Mouse (Mus musculus): ENCODE measurements at regions not wholly inside any gene's neighbourhood (a gene's known extent, or its start where the extent isn't known, plus 50 kb on each side); places are given as distances from the start of the nearest gene placed in this dataset.

DNA sequence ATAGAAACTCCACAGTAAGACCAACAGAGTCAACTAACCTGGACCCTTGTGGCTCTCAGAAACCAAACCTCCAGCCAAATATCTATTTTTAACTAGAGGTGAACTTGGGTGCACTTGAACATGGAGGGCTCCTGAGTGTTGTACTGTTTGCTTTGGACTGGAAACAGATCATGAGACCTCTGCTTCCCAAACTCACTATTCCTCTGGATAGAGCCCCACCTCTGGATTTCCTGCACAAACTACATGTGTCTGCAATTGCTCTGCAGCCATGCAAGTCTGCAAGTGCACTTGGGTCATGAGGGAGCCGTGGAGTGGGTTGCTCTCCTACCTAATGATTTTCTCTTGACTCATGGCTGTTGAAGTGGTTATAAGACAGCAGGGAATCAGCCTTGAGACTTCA, 759.9 kb upstream of the Fam160b2 start:
- no peak for DNase-seq

DNA sequence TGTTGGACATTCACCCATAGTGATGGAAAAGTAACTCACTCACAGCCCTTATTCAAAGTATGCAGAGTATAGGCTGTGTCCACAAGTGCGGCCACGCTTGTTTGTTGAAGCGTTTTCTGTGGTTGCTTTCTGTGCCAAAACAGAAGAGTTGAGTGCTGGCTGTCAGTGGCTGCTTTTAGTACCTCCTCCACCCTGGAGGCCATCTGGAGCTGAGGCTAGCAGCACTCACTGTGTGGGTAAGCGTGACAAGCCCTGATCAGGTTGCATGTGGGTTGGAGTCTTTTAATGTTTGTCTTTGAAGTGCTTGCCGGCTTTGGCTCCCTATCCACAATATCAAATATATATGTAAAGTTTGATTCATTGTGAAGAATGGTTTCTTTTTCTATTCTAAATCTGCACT, 738.6 kb upstream of the Fam160b2 start:
- no peak for DNase-seq

DNA sequence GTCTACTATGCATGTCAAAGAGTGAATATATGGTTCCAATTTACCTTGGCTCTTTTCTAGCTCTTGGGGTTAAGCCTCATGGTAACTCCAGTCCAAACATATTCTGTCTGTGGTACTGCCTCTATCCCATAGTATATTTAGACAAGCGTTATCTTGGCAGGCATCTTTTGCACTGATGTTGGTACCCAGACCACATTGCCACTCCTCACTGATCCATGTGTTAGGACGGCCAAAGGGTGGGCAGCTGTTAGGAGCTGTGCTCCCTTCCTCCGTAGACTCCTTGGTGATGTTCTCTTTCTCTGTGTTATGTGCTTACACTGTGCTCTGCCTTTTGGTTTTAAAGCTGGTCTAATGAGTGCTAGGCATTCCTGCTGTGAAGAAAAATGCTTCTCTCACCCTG, 737.3 kb upstream of the Fam160b2 start:
- no peak for DNase-seq

DNA sequence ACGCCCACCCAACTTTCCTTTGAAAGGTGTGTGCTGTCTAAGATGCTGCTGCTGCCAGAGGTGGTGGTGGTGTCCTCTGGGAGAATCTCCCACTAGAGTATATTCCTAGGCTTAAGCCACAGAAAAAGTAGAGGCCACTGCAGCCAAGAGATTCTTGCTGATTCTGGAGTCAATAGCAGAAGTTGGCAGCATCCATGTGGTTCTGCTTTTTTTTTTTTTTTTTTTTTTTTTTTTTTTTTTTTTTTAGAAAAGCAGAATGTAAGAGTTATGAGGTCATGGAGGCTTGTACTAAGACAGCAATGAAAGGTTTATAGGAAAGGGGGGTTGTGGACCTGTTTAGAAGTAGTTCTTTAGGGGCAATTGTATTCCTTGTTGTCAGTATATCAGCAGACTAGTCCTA, 734.4 kb upstream of the Fam160b2 start:
- no peak for DNase-seq

DNA sequence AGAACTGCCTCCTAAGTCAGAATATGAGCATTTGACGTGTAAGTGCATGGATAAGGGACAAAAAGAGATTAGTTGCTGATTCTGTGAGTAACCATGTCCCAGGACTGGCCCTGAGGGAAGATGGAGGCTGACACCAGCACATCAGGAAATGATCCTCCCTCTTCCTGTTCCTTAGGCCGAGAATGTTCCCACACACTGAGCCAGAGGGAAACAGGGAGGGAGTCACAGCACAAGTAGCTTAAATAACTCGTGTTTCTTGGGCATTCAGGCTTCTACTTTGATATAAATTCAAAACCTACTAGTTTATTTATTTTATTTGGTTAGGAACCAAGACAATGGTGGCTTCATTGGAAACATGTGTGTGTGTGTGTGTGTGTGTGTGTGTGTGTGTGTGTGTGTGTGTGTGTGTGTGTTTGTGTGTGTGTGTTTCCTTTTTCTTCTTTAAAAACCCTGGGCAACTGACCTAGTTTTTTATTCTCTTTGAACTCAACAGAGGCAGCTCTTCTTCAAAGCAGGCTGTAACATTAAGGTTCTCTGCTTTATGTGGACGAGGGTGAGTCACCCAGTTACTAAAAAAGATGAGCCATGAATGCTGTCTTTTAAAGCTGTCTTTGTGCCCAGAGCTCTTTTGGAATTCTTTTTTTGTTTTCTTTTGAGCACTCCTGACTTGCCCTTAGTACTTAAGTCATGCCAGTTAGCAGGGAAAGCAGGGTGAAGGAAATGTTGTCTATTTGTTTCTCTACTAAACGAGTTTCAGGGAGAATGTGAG, 730.4 kb upstream of the Fam160b2 start:
- no peak for DNase-seq

DNA sequence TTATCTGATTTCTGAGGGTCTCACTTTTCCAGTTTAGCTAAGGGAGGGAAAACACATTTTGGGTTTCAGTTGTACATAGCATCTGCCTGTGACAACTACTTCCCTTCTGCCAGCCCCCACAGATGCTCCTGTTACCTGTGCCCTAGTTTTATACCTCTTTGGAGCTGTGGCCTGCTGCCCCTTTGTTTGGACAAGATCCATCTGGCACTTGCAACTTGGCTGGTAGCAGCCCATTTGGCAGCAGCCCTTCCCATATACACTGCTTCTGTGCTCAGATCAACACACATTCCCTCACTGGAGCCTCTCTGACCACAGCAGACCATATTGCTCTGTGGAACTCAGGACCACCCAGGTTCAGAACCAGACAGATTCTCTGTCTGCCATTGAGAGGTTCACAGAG, 728.0 kb upstream of the Fam160b2 start:
- peak; percentile 3 for DNase-seq

- DNase-seq, result no peak
Measured at GRCm38 (mm10) chr14:71326521-71327105, 727.0 kb upstream of the Fam160b2 start.

DNA sequence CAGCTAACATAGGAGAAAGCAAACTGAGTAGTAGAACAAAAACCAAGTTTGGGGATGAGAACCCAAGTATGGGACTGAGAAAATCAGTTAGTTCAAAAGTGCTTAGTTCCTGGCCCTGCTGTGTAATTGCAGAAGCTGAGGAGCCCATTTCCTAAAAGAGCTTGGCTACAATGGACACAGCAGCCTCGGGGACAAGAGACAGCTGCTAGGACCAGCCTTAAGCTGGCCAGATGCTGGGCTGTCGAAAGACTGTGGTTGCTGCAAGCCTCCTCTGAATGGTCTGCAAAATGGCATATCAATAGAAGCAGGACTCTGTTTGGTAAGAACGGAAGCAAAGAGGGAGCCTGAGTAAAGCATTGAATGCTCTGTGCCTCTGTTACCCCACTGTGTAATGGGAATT, 715.6 kb upstream of the Fam160b2 start:
- DNase-seq, result no peak

GRCm38 (mm10) chr14:71299755-71300154, 700.1 kb upstream of the Fam160b2 start:
- DNase-seq, result no peak

- DNase-seq, result no peak
Measured at GRCm38 (mm10) chr14:71281568-71281967, 681.9 kb upstream of the Fam160b2 start.

DNA sequence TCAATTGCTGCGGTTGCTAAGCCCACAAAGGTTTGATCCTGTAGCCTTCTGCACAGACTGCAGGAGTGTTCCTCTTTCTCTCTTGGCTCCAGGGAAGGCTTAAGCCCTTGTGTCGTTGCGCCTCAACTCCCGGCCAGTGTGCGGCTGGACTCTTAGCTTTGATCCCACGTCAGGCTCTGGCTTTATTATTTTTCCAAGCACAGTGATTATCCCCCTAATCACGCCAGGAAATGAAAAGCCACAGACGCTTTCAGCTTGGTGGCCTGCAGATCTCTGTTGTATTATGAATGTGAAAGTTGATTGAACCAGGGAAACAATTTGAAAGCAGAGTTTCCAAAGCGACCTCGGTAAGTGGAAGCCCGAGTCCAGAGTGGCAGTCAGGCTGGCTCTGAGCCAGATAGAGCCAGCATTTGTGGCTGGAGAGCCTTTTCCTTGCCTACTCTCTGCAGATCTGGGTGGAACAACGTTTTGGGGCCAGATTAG, 676.7 kb upstream of the Fam160b2 start:
- DNase-seq, result no peak

- no peak for DNase-seq
Measured at GRCm38 (mm10) chr14:71272470-71272869, 672.8 kb upstream of the Fam160b2 start.

DNA sequence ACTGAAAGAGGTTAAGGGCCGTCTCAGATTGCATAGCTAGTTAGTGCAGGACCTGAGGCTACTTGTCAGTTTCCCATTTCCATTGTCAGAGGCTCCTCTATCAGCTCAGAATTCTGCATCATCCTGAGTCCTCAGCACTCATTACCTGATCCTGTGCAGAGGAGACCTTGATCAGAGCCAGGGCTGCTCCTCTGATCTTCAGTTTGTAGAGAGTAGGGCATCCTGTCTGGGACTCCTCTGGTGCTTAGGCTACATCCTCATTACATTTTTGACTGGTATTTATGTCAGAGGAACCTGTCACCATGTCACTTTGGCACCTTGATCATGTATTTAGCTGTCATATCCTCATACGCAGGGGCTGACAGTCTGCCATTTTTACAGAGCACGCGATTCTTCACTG, 658.0 kb upstream of the Fam160b2 start:
- DNase-seq, result no peak

GRCm38 (mm10) chr14:71254207-71254606, 654.6 kb upstream of the Fam160b2 start:
- DNase-seq, result no peak

GRCm38 (mm10) chr14:71252136-71252535, 652.5 kb upstream of the Fam160b2 start:
- no peak for DNase-seq

DNA sequence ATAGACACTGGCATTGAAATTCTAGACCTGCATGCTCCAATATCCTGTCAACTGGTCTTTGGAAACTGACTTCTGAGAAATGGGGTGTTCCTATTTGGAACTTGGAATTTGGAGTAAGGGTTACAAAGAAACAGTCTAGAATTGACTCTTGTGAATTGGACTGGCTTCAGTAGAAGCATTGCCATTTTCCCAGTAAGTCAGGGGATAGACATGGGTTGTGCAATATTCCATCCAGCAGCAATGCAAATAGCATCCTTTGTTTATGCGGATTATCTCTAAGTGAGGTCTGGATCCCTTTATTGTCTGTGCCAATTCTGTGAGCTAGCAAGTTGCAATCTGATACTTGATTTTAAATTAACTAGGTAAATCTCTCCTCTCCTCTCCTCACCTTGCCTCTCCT, 651.5 kb upstream of the Fam160b2 start:
- no peak for DNase-seq

GRCm38 (mm10) chr14:71249387-71249965, 649.8 kb upstream of the Fam160b2 start:
- DNase-seq, result peak; percentile 4

DNA sequence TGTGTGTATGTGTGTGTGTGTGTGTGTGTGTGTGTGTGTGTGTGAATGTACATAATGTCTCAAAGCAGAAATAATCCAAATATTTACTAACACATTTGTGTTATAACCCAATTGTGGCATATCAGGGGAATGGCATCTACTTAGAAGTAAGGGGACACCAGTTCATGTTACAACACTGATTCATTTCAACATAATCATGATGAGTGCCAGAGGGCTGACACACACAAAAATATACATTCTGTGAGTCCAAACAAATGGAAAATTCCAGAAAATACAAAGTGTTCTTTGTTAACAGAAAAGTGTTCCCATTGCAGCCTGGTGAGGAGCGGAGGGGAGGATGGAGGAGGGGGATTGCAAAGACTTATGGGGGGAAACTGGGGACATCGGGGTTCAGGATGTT, 648.9 kb upstream of the Fam160b2 start:
- DNase-seq, result no peak

DNA sequence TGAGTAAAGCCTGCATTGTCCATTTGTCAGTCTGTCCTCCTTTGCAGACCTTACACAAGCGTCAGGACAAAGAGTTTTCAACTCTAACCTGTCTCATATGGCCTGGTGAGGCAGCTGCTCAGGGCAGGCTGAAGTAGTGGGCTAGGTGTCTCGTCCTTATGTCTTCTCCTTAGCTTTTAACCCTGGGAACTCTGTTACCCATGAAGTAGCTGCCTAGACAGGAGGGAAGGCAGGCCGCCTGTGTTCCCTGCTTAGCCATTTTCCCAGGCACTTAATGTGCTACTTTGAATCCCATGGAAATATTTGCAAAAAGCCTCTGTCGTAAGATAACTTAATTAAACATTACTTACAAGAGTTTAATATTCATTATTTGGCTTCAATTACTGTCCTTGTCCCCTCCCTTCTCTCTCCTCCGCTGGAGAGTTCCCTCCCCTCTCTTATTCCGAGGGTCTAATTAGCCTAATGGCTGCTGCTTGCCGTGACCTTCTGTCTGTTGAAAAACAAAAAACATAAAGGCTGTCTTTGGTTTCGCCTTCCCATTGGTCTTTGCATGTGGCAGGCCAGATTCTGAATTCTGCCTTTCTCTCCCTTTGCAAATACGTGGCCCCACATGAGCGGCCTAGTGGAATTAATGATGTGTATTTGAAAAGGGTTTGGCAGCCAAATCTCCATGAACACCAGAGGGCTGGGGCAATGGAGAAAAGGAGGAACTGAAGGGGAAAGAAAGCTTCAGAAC, 642.2 kb upstream of the Fam160b2 start:
- DNase-seq, result no peak

DNA sequence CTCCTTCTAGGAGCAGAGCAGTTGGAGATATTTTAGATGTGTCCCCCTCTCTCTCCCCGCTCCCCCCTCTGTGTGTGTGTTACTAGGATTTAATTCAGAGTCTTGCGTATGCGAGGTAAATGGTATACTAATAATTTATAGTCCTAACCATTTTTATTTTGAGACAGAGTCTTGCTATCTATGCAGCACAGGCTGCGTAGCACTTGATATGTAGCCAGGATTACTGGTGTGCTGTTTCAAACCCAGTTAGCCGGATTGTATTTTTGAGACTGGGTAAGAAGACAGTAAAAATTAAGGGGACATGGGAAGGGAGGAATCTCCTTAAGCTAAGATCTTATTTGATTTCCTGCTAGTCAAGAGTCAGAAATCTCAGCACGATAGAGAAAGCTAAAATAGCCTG, 636.6 kb upstream of the Fam160b2 start:
- no peak for DNase-seq

- no peak for DNase-seq
Measured at GRCm38 (mm10) chr14:71234900-71235299, 635.3 kb upstream of the Fam160b2 start.

DNA sequence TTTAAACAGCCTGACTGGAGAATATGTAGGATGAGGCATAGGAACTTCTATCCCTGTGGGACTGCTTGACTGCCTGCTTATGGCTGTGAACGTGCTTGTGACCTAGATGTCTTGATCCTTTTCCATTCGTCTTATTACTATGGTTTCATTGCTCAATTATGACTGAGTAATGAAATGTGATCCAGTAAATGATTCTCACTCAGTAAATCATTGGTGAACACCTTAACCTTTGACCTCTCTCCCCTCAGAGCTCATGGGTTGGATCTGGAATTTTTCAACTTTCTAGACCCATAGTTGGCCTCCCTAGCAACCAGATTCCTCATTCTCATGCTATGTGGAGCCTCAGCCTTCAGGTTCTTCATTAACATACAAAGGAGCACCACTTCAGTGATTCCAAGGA, 634.6 kb upstream of the Fam160b2 start:
- DNase-seq, result no peak

DNA sequence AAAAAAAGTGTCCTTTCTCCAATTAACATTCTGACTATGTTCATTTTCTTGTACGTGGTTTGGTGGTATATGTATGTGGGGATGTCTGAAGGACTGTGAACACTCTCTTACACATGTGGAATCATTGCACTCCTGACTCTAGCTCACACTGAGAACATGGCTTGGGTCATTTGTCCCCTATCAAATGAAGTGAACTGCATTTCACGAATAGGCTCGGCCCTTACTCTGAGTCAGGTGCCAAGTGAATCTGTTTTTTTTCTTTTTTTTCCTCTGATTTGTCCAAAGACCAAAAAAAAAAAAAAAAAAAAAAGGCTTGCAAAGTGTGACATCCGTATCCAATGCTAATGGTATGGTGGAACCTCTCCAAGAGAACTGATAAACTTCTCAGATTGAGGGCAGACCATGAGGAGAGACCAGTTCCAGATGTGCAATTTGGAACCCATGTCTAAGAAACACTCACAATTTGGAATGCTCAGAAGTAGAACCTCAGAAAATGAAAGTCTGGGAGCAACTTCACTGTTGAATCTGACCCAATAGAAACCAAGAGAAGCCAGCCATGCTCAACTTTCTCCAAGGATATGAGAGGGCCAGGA, 631.7 kb upstream of the Fam160b2 start:
- no peak for DNase-seq

Measured in cerebellum, adult 9-11 months (tissue).